ENCODE assay signal across 14 mouse cellular contexts in the genomic region with DNA sequence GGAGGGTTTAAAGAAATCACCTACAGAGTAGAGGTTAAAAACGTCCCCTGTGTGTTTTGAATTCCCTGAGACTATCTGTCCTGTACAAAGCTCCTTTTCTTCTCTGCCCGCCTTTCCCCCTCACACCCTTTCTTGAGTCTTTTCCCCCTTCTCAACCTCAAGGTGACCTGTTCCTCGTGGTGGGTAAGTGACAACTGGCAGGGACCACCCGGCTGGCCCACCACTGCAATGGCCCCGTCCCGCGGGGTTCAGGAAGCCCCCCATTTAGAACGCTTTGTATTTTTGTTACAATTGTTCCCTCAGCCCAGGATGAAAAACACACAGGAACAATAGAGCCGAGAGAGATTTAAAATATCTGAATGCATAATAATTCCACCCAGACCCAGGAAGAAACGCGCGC.
DNase-seq lines count a peak whose midpoint lies in the region; ATAC-seq and TF ChIP-seq lines count a peak whose summit lies in the region.
"Had no signal": no experiment of that assay in that cellular context is flagged by ENCODE, and none has a peak within 500 bp of the region (broad histone marks: within the 10 kb centered on the region; RNA-seq: fewer than 3 reads in every experiment).

No protein-coding gene starts in this region.

- H3K27me3 ChIP-seq in forebrain, embryonic 16.5 days (replicated peaks; ENCODE audit: control insufficient read depth, insufficient read depth, low read length), result no peaks in the 10 kb centered on the region
- H3K27me3 ChIP-seq in midbrain, embryonic 11.5 days (ENCODE audit: control insufficient read depth, insufficient read depth, low read length), result no peaks in the 10 kb centered on the region
- no peaks in the 10 kb centered on the region for H3K27me3 ChIP-seq in lung, postnatal 0 days (replicated peaks; ENCODE audit: insufficient read depth, low read length)
- H3K27me3 ChIP-seq: limb, embryonic 15.5 days had no signal

- peak overlapping the region; percentile 55 for H3K4me2 ChIP-seq in forebrain, embryonic 16.5 days (ENCODE audit: low read length)
- H3K4me2 ChIP-seq in midbrain, embryonic 11.5 days, result peak overlapping the region; percentile 27
- H3K4me2 ChIP-seq in lung, postnatal 0 days (replicated peaks; ENCODE audit: low read depth, low read length), result no peak overlapping the region
- H3K4me2 ChIP-seq: limb, embryonic 15.5 days had no signal

- peak overlapping the region; percentile 24; the same call in 1 of the 2 replicates for H3K4me3 ChIP-seq in forebrain, embryonic 16.5 days (replicated peaks; ENCODE audit: low read length)
- H3K4me3 ChIP-seq in midbrain, embryonic 11.5 days (ENCODE audit: low read depth, low read length), result no peak overlapping the region
- peak overlapping the region; percentile 37 for H3K4me3 ChIP-seq in olfactory bulb, adult 2 months (ENCODE audit: insufficient read depth, low read depth, low read length)
- H3K4me3 ChIP-seq in lung, postnatal 0 days (ENCODE audit: low read depth, low read length), result no peak overlapping the region
- H3K4me3 ChIP-seq: limb, embryonic 15.5 days had no signal

- no peak for TF ChIP-seq EP300 in lung, postnatal 0 days (IDR thresholded peaks at IDR 0.05)

- peak overlapping the region; percentile 49 for H3K9ac ChIP-seq in forebrain, embryonic 16.5 days (replicated peaks; ENCODE audit: low read depth, low read length)
- 0 out of 2 replicates have a peak overlapping the region, but pooled peaks have one; percentile 24 for H3K9ac ChIP-seq in midbrain, embryonic 11.5 days (ENCODE audit: low read length)
- H3K9ac ChIP-seq in lung, postnatal 0 days (replicated peaks; ENCODE audit: low read depth), result no peak overlapping the region
- H3K9ac ChIP-seq: limb, embryonic 15.5 days had no signal

- DNase-seq in embryo, embryonic 9.5 days (ENCODE audit: extremely low spot score), result peak; percentile 4
- DNase-seq in midbrain, embryonic 11.5 days (ENCODE audit: low spot score, missing footprints), result peak; percentile 85
- no peak for DNase-seq in ovary, adult 18-20 months (ENCODE audit: low spot score)
- no peak for DNase-seq in lung, postnatal 0 days (ENCODE audit: low spot score)
- no peak for DNase-seq in right cerebral cortex, adult 2 months (ENCODE audit: low spot score in 2 of 2)
- DNase-seq: heart, adult 18-20 months; kidney, adult 18-20 months; kidney, postnatal 4 days; right cerebral cortex, adult 18-20 months; thymus, postnatal 14 days had no signal

- peaks cover 9% of the 10 kb centered on the region for H3K4me1 ChIP-seq in forebrain, embryonic 16.5 days (replicated peaks; ENCODE audit: control insufficient read depth, insufficient read depth, low read length)
- peaks cover 7% of the 10 kb centered on the region; the same call in 1 of the 2 replicates for H3K4me1 ChIP-seq in midbrain, embryonic 11.5 days (ENCODE audit: control insufficient read depth, insufficient read depth, low read length)
- H3K4me1 ChIP-seq in olfactory bulb, adult 2 months (ENCODE audit: control insufficient read depth, insufficient read depth, low read length), result peaks cover 7% of the 10 kb centered on the region
- H3K4me1 ChIP-seq in lung, postnatal 0 days (ENCODE audit: insufficient read depth, low read depth, low read length), result no peaks in the 10 kb centered on the region
- H3K4me1 ChIP-seq: limb, embryonic 15.5 days had no signal

- TF ChIP-seq CTCF in olfactory bulb, adult 2 months (IDR thresholded peaks at IDR 0.05; ENCODE audit: insufficient read depth, low read depth, low read length), result no peak
- no peak for TF ChIP-seq CTCF in lung, postnatal 0 days (IDR thresholded peaks at IDR 0.05)

- no peak for TF ChIP-seq POLR2A in olfactory bulb, adult 2 months (IDR thresholded peaks at IDR 0.05; ENCODE audit: insufficient read depth, low read depth, low read length)

- no peaks in the 10 kb centered on the region for H3K36me3 ChIP-seq in forebrain, embryonic 16.5 days (ENCODE audit: control insufficient read depth, insufficient read depth)
- H3K36me3 ChIP-seq in midbrain, embryonic 11.5 days (ENCODE audit: control insufficient read depth, insufficient read depth, low read length), result no peaks in the 10 kb centered on the region
- no peaks in the 10 kb centered on the region for H3K36me3 ChIP-seq in lung, postnatal 0 days (ENCODE audit: insufficient read depth, low read length)
- H3K36me3 ChIP-seq: limb, embryonic 15.5 days had no signal

- peak overlapping the region; percentile 67 for H3K27ac ChIP-seq in forebrain, embryonic 16.5 days (ENCODE audit: low read length)
- no peak overlapping the region for H3K27ac ChIP-seq in midbrain, embryonic 11.5 days (ENCODE audit: low read depth, low read length)
- H3K27ac ChIP-seq in olfactory bulb, adult 2 months (ENCODE audit: insufficient read depth, low read depth, low read length), result peak overlapping the region; percentile 36
- H3K27ac ChIP-seq in lung, postnatal 0 days (ENCODE audit: low read length), result no peak overlapping the region
- H3K27ac ChIP-seq: limb, embryonic 15.5 days had no signal

- WGBS in forebrain, embryonic 16.5 days, result 9% methylated on average over 12 of the region's 12 CpGs
- 20% methylated on average over 12 of the region's 12 CpGs for WGBS in midbrain, embryonic 11.5 days
- 12% methylated on average over 12 of the region's 12 CpGs for WGBS in olfactory bulb, adult 2 months
- WGBS in lung, postnatal 0 days, result 79% methylated on average over 12 of the region's 12 CpGs

- H3K9me3 ChIP-seq in forebrain, embryonic 16.5 days (ENCODE audit: control insufficient read depth, low read length), result no peaks in the 10 kb centered on the region
- H3K9me3 ChIP-seq in midbrain, embryonic 11.5 days (ENCODE audit: control insufficient read depth, low read length), result no peaks in the 10 kb centered on the region
- H3K9me3 ChIP-seq in lung, postnatal 0 days (ENCODE audit: low read length), result no peaks in the 10 kb centered on the region
- H3K9me3 ChIP-seq: limb, embryonic 15.5 days had no signal

- no peak for ATAC-seq in forebrain, embryonic 16.5 days
- ATAC-seq in midbrain, embryonic 11.5 days (ENCODE audit: low FRiP score), result peak; percentile 67
- no peak for ATAC-seq in lung, postnatal 0 days
- ATAC-seq: CD4-positive, CD25-positive, alpha-beta regulatory T cell, adult 4 months had no signal

Comparison
In these comparisons a context has a peak if more than half of its experiments do, and no peak if none do; other contexts are left out.
1. DNase-seq: peak in embryo, embryonic 9.5 days (single experiment) and midbrain, embryonic 11.5 days (single experiment); none in ovary, adult 18-20 months (single experiment), lung, postnatal 0 days (single experiment) and right cerebral cortex, adult 2 months (0 of 2).
2. H3K27ac ChIP-seq: peak in forebrain, embryonic 16.5 days (single experiment) and olfactory bulb, adult 2 months (single experiment); none in midbrain, embryonic 11.5 days (single experiment) and lung, postnatal 0 days (single experiment).
3. H3K4me3 ChIP-seq: peak in forebrain, embryonic 16.5 days (single experiment) and olfactory bulb, adult 2 months (single experiment); none in midbrain, embryonic 11.5 days (single experiment) and lung, postnatal 0 days (single experiment).